Mouse (Mus musculus) common myeloid progenitor, adult 5-6 weeks (primary cell): ENCODE measurements around the gene Ptprh. TPM values are rescaled to one million over a fixed set of nuclear protein-coding genes. Genes with fewer than 3 reads are reported as not detected.
A peak's percentile ranks its signal among the peaks of the same experiment; 100 is the strongest.

Experiments
- ATAC-seq: replicated peaks from 2 replicates; pipeline ENCODE4 v1.8.0; 2016; ENCODE audit warnings: low read depth, mild to moderate bottlenecking, moderate TSS enrichment, inconsistent platforms; ENCODE audit not compliant: poor library complexity, severe bottlenecking
- total RNA-seq: library from RNA; stranded (forward); fragments of 200-1000, 187-1606 nt; gene quantifications from 2 replicates; pipeline ENCODE4 v1.2.3, GENCODE M21; 2017

The Ptprh gene
- total RNA-seq, 1 experiment from 2014 or later: not detected

GRCm38 (mm10) chr7:4504646-4505435, 99.0 kb downstream of the Ptprh start:
- peak; percentile 26 for ATAC-seq

GRCm38 (mm10) chr7:4503858-4504257, 100.0 kb downstream of the Ptprh start:
- ATAC-seq: peak; percentile 9; the same call in 1 of the 2 replicates

GRCm38 (mm10) chr7:4503100-4503499, 100.7 kb downstream of the Ptprh start:
- ATAC-seq: no peak

GRCm38 (mm10) chr7:4502421-4503090, 101.3 kb downstream of the Ptprh start:
- ATAC-seq: no peak

- peak; percentile 72 for ATAC-seq
Observed at GRCm38 (mm10) chr7:4501558-4502397, 102.1 kb downstream of the Ptprh start, which contains the start of gene Ppp1r12c. Gene Ppp1r12c (minus strand): TSS chr7:4501680.

GRCm38 (mm10) chr7:4500892-4501471, 102.9 kb downstream of the Ptprh start:
- ATAC-seq: peak; percentile 22

GRCm38 (mm10) chr7:4499034-4499433, 104.8 kb downstream of the Ptprh start:
- ATAC-seq: no peak

Other genes starting within 250 kb of the Ptprh start
- gene Gp6, start 206.3 kb downstream of the Ptprh start, total RNA-seq: 0.15 TPM in 1 of 2 replicates, not detected in the other
- 14.0 and 15.1 TPM in 2 replicates for gene Rdh13, start 158.4 kb downstream of the Ptprh start, total RNA-seq
- gene Eps8l1, start 143.4 kb downstream of the Ptprh start, total RNA-seq: 4.2 and 5.6 TPM in 2 replicates
- gene Ppp1r12c, start 102.4 kb downstream of the Ptprh start, total RNA-seq: 90.2 and 117 TPM in 2 replicates
- 6.1 and 6.6 TPM in 2 replicates for gene Tnnt1, start 87.7 kb downstream of the Ptprh start, total RNA-seq
- 0.87 and 1.9 TPM in 2 replicates for gene Tnni3, start 79.8 kb downstream of the Ptprh start, total RNA-seq
- gene Dnaaf3, start 71.6 kb downstream of the Ptprh start, total RNA-seq: 1.6 TPM in 1 of 2 replicates, not detected in the other
- gene Syt5, start 56.5 kb downstream of the Ptprh start, total RNA-seq: not detected in 2 replicates
- gene Tmem86b, start 27.4 kb upstream of the Ptprh start, total RNA-seq: 8.6 and 18.7 TPM in 2 replicates
- gene Ppp6r1, start 55.0 kb upstream of the Ptprh start, total RNA-seq: 142 and 149 TPM in 2 replicates
- gene Hspbp1, start 81.0 kb upstream of the Ptprh start, total RNA-seq: 28.6 and 43.6 TPM in 2 replicates
- not detected in 2 replicates for gene Brsk1, start 86.6 kb upstream of the Ptprh start, total RNA-seq
- gene Tmem150b, start 121.2 kb upstream of the Ptprh start, total RNA-seq: 6.6 and 8.3 TPM in 2 replicates
- gene Kmt5c, start 136.1 kb upstream of the Ptprh start, total RNA-seq: 33.0 and 37.9 TPM in 2 replicates
- gene Cox6b2, start 149.1 kb upstream of the Ptprh start, total RNA-seq: 63.5 and 74.7 TPM in 2 replicates
- gene Fam71e2, start 167.3 kb upstream of the Ptprh start, total RNA-seq: not detected in 2 replicates
- 0.59 TPM in 1 of 2 replicates, not detected in the other for gene Il11, start 178.8 kb upstream of the Ptprh start, total RNA-seq
- gene Tmem190, start 178.9 kb upstream of the Ptprh start, total RNA-seq: not detected in 2 replicates
- gene Tmem238, start 185.6 kb upstream of the Ptprh start, total RNA-seq: 7.0 and 8.4 TPM in 2 replicates
- gene Rpl28, start 188.8 kb upstream of the Ptprh start, total RNA-seq: 690 and 777 TPM in 2 replicates
- 190 and 203 TPM in 2 replicates for gene Ube2s, start 208.5 kb upstream of the Ptprh start, total RNA-seq
- 0.05 TPM in 2 replicates for gene Shisa7, start 240.7 kb upstream of the Ptprh start, total RNA-seq